Mouse (Mus musculus) midbrain, embryonic 13.5 days (tissue): ENCODE data around the gene Srsf2. TPM values are rescaled to one million over a fixed set of nuclear protein-coding genes. Genes with fewer than 3 reads are reported as not detected.
"Not testable (repeated sequence)": the region's sequence is repeated elsewhere in the genome, so short reads cannot be mapped to it uniquely, and the experiment has no call there.

Experiments
- ATAC-seq: fragments of 200-750 bp; cut with Nextera tagmentation; 2 replicates; pipeline ENCODE4 v1.8.0; 2017; ENCODE audit warnings: mild to moderate bottlenecking, moderate TSS enrichment, moderate library complexity
- H3K27ac ChIP-seq: fragments of 300-500 bp; sonication (generic); 2 replicates; pipeline ENCODE4 v1.5.1; 2015; ENCODE audit warnings: inconsistent platforms, mild to moderate bottlenecking, moderate library complexity
- H3K27me3 ChIP-seq: fragments of 300-500 bp; sonication (generic); 2 replicates; pipeline ENCODE4 v1.6.1; 2015; ENCODE audit warnings: mild to moderate bottlenecking, inconsistent platforms
- H3K36me3 ChIP-seq: fragments of 300-500 bp; sonication (generic); 2 replicates; pipeline ENCODE4 v1.6.1; 2015; ENCODE audit warnings: mild to moderate bottlenecking, inconsistent platforms
- H3K4me1 ChIP-seq: fragments of 300-500 bp; sonication (generic); replicated peaks from 2 replicates; pipeline ENCODE4 v1.6.1; 2015; ENCODE audit warnings: inconsistent platforms
- H3K4me2 ChIP-seq: fragments of 300-500 bp; sonication (generic); replicated peaks from 2 replicates; pipeline ENCODE4 v1.6.1; 2015; ENCODE audit warnings: moderate library complexity, mild to moderate bottlenecking, inconsistent platforms
- H3K4me3 ChIP-seq: fragments of 300-500 bp; sonication (generic); replicated peaks from 2 replicates; pipeline ENCODE4 v1.5.1; 2015; ENCODE audit warnings: mild to moderate bottlenecking, inconsistent platforms
- H3K9ac ChIP-seq: fragments of 300-500 bp; sonication (generic); replicated peaks from 2 replicates; pipeline ENCODE4 v1.6.1; 2015; ENCODE audit warnings: mild to moderate bottlenecking, inconsistent platforms
- H3K9me3 ChIP-seq: fragments of 300-500 bp; sonication (generic); 2 replicates; pipeline ENCODE4 v1.6.1; 2016; ENCODE audit warnings: mild to moderate bottlenecking, inconsistent platforms
- WGBS: fragments of 180-500 bp; shearing (Covaris S2); methylation state at CpG from one replicate; pipeline ENCODE4 v1.1.7; 2015; 5-methylcytosine and 5-hydroxymethylcytosine counted together
- polyA plus RNA-seq: library from polyadenylated mRNA; unstranded; fragments of >200 nt; fragmentation: Nextera tagmentation; extraction: Ambion mirVana; gene quantifications from 2 replicates; pipeline ENCODE4 v1.2.1, GENCODE M21; 2015

Gene Srsf2
- polyA plus RNA-seq, 1 experiment from 2014 or later: 659 TPM

GRCm38 (mm10) chr11:116851576-116852290 is 1.2 kb downstream of the Srsf2 start:
- peaks cover 47% of the 10 kb centered on the region for H3K4me1 ChIP-seq
- ATAC-seq: no peak
- H3K27ac ChIP-seq: peak overlapping the region; percentile 97
- peak overlapping the region; percentile 94 for H3K4me2 ChIP-seq
- under 1% methylated on average over 29 of the region's 29 CpGs for WGBS
- H3K36me3 ChIP-seq: peaks cover 27% of the 10 kb centered on the region
- H3K4me3 ChIP-seq: peak overlapping the region; percentile 97
- H3K9ac ChIP-seq: peak overlapping the region; percentile 96
- H3K27me3 ChIP-seq: no peaks in the 10 kb centered on the region
- H3K9me3 ChIP-seq: no peaks in the 10 kb centered on the region

- Histone ChIP-seq H3K9ac (peak overlapping the region; percentile 96), H3K27me3 (no peaks in the 10 kb centered on the region), H3K9me3 (no peaks in the 10 kb centered on the region), H3K4me2 (peak overlapping the region; percentile 94), H3K36me3 (peaks cover 27% of the 10 kb centered on the region), H3K27ac (no peak overlapping the region), H3K4me1 (peaks cover 50% of the 10 kb centered on the region), H3K4me3 (peak overlapping the region; percentile 97)
- no peak for ATAC-seq
- WGBS: 36% methylated on average over 6 of the region's 6 CpGs
Measured at GRCm38 (mm10) chr11:116850833-116851477, 1.9 kb downstream of the Srsf2 start.

- H3K4me3 ChIP-seq: peak overlapping the region; percentile 97
- no peaks in the 10 kb centered on the region for H3K9me3 ChIP-seq
- no peaks in the 10 kb centered on the region for H3K27me3 ChIP-seq
- no peak overlapping the region for H3K27ac ChIP-seq
- H3K4me1 ChIP-seq: peaks cover 50% of the 10 kb centered on the region
- H3K9ac ChIP-seq: no peak overlapping the region
- no peak for ATAC-seq
- H3K4me2 ChIP-seq: peak overlapping the region; percentile 94
- WGBS: 63% methylated on average over 4 of the region's 4 CpGs
- H3K36me3 ChIP-seq: peaks cover 27% of the 10 kb centered on the region
Measured at GRCm38 (mm10) chr11:116850085-116850484, 2.8 kb downstream of the Srsf2 start.

GRCm38 (mm10) chr11:116849587-116849986 is 3.3 kb downstream of the Srsf2 start:
- H3K4me2 ChIP-seq: no peak overlapping the region
- H3K4me1 ChIP-seq: peaks cover 50% of the 10 kb centered on the region
- H3K4me3 ChIP-seq: no peak overlapping the region
- no peak overlapping the region for H3K9ac ChIP-seq
- H3K27me3 ChIP-seq: no peaks in the 10 kb centered on the region
- no peak overlapping the region for H3K27ac ChIP-seq
- H3K36me3 ChIP-seq: peaks cover 27% of the 10 kb centered on the region
- ATAC-seq: no peak
- H3K9me3 ChIP-seq: no peaks in the 10 kb centered on the region

GRCm38 (mm10) chr11:116848877-116849178 is 4.1 kb downstream of the Srsf2 start:
- H3K4me3 ChIP-seq: not testable (repeated sequence)
- 78% methylated on average over 2 of the region's 2 CpGs for WGBS
- peaks cover 27% of the 10 kb centered on the region for H3K36me3 ChIP-seq

GRCm38 (mm10) chr11:116848086-116848876 is 4.6 kb downstream of the Srsf2 start:
- Histone ChIP-seq H3K9me3 (no peaks in the 10 kb centered on the region), H3K4me2 (no peak overlapping the region), H3K27me3 (no peaks in the 10 kb centered on the region), H3K4me3 (no peak overlapping the region), H3K4me1 (peaks cover 53% of the 10 kb centered on the region), H3K9ac (no peak overlapping the region), H3K27ac (no peak overlapping the region), H3K36me3 (peaks cover 27% of the 10 kb centered on the region)
- WGBS: 84% methylated on average over 5 of the region's 5 CpGs
- ATAC-seq: no peak

More at GRCm38 (mm10) chr11:116848877-116849178, 4.1 kb downstream of the Srsf2 start:
- H3K9me3 ChIP-seq, ATAC-seq, H3K9ac ChIP-seq, H3K27ac ChIP-seq, H3K27me3 ChIP-seq, H3K4me2 ChIP-seq: not testable (repeated sequence)
- H3K4me1 ChIP-seq: peaks cover 52% of the 10 kb centered on the region

GRCm38 (mm10) chr11:116847187-116848085 is 5.5 kb downstream of the Srsf2 start:
- H3K4me1 ChIP-seq: peaks cover 53% of the 10 kb centered on the region
- no peak overlapping the region for H3K27ac ChIP-seq
- peaks cover 27% of the 10 kb centered on the region for H3K36me3 ChIP-seq
- no peak overlapping the region for H3K4me2 ChIP-seq
- H3K9me3 ChIP-seq: no peaks in the 10 kb centered on the region
- ATAC-seq: no peak
- H3K27me3 ChIP-seq: no peaks in the 10 kb centered on the region
- WGBS: 82% methylated on average over 3 of the region's 3 CpGs
- H3K4me3 ChIP-seq: no peak overlapping the region
- no peak overlapping the region for H3K9ac ChIP-seq

GRCm38 (mm10) chr11:116846593-116847181 is 6.2 kb downstream of the Srsf2 start:
- 77% methylated on average over 4 of the region's 4 CpGs for WGBS
- H3K36me3 ChIP-seq: peaks cover 27% of the 10 kb centered on the region
- H3K27ac ChIP-seq: 0 out of 2 replicates have a peak overlapping the region, but pooled peaks have one; percentile 11
- peaks cover 60% of the 10 kb centered on the region for H3K4me1 ChIP-seq
- ATAC-seq: no peak
- no peaks in the 10 kb centered on the region for H3K27me3 ChIP-seq
- no peak overlapping the region for H3K4me3 ChIP-seq
- H3K4me2 ChIP-seq: no peak overlapping the region
- no peaks in the 10 kb centered on the region for H3K9me3 ChIP-seq
- no peak overlapping the region for H3K9ac ChIP-seq

GRCm38 (mm10) chr11:116843261-116844233 is 9.3 kb downstream of the Srsf2 start, which contains the start of the genes Mettl23 and Jmjd6:
Gene Mettl23 (plus strand): TSS chr11:116843278.
Gene Jmjd6 (minus strand): TSS chr11:116843449.
- Histone ChIP-seq H3K4me2 (peak within 1 kb of the TSS; percentile 90), H3K9me3 (no peaks in the 10 kb centered on the region), H3K4me1 (peaks cover 67% of the 10 kb centered on the region), H3K4me3 (peak within 1 kb of the TSS; percentile 80), H3K9ac (peak within 1 kb of the TSS; percentile 94), H3K27ac (peak within 1 kb of the TSS; percentile 98), H3K27me3 (no peaks in the 10 kb centered on the region), H3K36me3 (peaks cover 37% of the 10 kb centered on the region)
- WGBS: under 1% methylated on average over 72 of the region's 72 CpGs
- ATAC-seq: peak; percentile 97

- H3K27me3 ChIP-seq: no peaks in the 10 kb centered on the region
Measured at GRCm38 (mm10) chr11:116842531-116843260, 10.2 kb downstream of the Srsf2 start.

More at GRCm38 (mm10) chr11:116842531-116843260, 10.2 kb downstream of the Srsf2 start:
- Histone ChIP-seq H3K4me2 (peak overlapping the region; percentile 90), H3K9me3 (no peaks in the 10 kb centered on the region), H3K9ac (peak overlapping the region; percentile 94), H3K27ac (peak overlapping the region; percentile 98), H3K4me1 (peaks cover 67% of the 10 kb centered on the region), H3K36me3 (peaks cover 37% of the 10 kb centered on the region), H3K4me3 (peak overlapping the region; percentile 80)
- under 1% methylated on average over 73 of the region's 73 CpGs for WGBS
- ATAC-seq: peak; percentile 53; the same call in 1 of the 2 replicates
